Comparison of ENCODE assay signal across 8 mouse cellular contexts in the genomic region with DNA sequence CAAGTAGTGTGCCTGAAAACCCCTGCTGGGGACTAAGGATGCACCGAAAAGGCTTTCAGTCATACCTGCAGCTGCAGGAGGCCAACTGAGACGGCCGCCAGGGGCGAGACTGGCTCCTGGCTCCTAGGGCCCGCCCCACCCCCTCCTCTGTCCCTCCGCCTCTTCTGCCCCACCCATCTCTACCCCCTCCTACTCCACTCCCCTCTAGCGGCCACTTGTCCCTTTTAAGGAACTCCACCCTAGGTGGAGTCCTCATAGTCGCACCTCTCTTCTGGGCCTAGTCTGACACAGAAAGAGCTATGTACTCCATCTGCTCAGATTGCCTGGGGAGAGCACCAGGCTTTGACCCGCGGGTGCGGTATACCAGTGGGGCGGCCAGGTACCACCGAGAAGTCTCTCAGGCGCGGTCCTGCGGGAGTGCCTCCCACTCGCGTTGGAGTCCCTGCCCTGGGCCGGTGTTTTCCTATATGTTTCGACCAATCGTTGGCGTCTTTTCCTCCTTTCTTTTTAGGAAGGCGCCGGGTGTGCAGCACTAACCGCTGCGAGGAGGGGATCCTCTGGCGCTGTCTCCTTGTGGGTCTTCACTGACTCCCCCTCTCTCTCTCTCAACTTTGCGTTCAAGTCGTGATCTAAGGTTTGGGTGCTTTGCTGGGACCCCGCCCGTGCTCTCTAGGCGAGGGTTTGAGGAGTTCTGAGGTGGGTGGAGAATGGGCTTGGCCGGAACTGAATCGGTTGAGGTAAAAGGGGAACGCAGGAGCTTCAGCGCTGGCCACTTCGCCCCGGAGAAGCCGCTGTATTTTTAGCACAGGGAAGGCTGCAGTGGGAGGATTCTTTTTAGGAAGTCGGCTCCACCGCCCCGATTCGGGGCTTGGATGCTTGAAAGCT.
DNase-seq lines count a peak whose midpoint lies in the region; ATAC-seq and TF ChIP-seq lines count a peak whose summit lies in the region.

No protein-coding gene starts in this region.

- H3K4me3 ChIP-seq in embryonic facial prominence, embryonic 10.5 days, result peak overlapping the region; percentile 60
- H3K4me3 ChIP-seq in kidney, adult 2 months (ENCODE audit: insufficient read depth, low read depth, low read length), result peak overlapping the region; percentile 69
- H3K4me3 ChIP-seq in liver, embryonic 11.5 days (ENCODE audit: low read depth, low read length), result peak overlapping the region; percentile 51
- H3K4me3 ChIP-seq in midbrain, postnatal 0 days (ENCODE audit: low read depth, low read length), result peak overlapping the region; percentile 44

- no peaks in the 10 kb centered on the region for H3K9me3 ChIP-seq in embryonic facial prominence, embryonic 10.5 days
- H3K9me3 ChIP-seq in liver, embryonic 11.5 days (ENCODE audit: control insufficient read depth, low read length), result no peaks in the 10 kb centered on the region
- H3K9me3 ChIP-seq in midbrain, postnatal 0 days (ENCODE audit: low read length), result no peaks in the 10 kb centered on the region

- H3K4me2 ChIP-seq in liver, embryonic 11.5 days, result peak overlapping the region; percentile 86
- H3K4me2 ChIP-seq in midbrain, postnatal 0 days (ENCODE audit: low read depth, low read length, poor library complexity, severe bottlenecking), result peak overlapping the region; percentile 56

- 14% methylated on average over 43 of the region's 43 CpGs for WGBS in embryonic facial prominence, embryonic 10.5 days
- WGBS in kidney, adult 2 months, result 2% methylated on average over 43 of the region's 43 CpGs
- WGBS in liver, embryonic 11.5 days, result 16% methylated on average over 41 of the region's 43 CpGs
- WGBS in midbrain, postnatal 0 days, result 21% methylated on average over 41 of the region's 43 CpGs

- H3K27ac ChIP-seq in embryonic facial prominence, embryonic 10.5 days (replicated peaks), result no peak overlapping the region; the same call in 1 of the 2 replicates
- H3K27ac ChIP-seq in kidney, adult 2 months (ENCODE audit: insufficient read depth, low read depth, low read length), result no peak overlapping the region
- no peak overlapping the region for H3K27ac ChIP-seq in liver, embryonic 11.5 days (ENCODE audit: low read depth, low read length)
- H3K27ac ChIP-seq in midbrain, postnatal 0 days (ENCODE audit: low read depth, low read length), result peak overlapping the region; percentile 55

- no peak for TF ChIP-seq POLR2A in kidney, adult 2 months (IDR thresholded peaks at IDR 0.05; ENCODE audit: low read depth, low read length)

- peak; percentile 79 for ATAC-seq in cerebellum, adult (ENCODE audit: insufficient number of reproducible peaks, low FRiP score, low TSS enrichment)
- peak; percentile 93 for ATAC-seq in liver, embryonic 11.5 days (replicated peaks; ENCODE audit: low FRiP score)
- peak; percentile 79 for ATAC-seq in midbrain, postnatal 0 days (ENCODE audit: low FRiP score)

- H3K9ac ChIP-seq in liver, embryonic 11.5 days (ENCODE audit: low read depth, low read length), result peak overlapping the region; percentile 3; the same call in 1 of the 2 replicates
- peak overlapping the region; percentile 48 for H3K9ac ChIP-seq in midbrain, postnatal 0 days (replicated peaks; ENCODE audit: low read length, poor library complexity, severe bottlenecking)

- peaks cover 3% of the 10 kb centered on the region; the same call in 1 of the 2 replicates for H3K4me1 ChIP-seq in embryonic facial prominence, embryonic 10.5 days
- no peaks in the 10 kb centered on the region for H3K4me1 ChIP-seq in kidney, adult 2 months (ENCODE audit: control insufficient read depth, insufficient read depth, low read length)
- no peaks in the 10 kb centered on the region for H3K4me1 ChIP-seq in liver, embryonic 11.5 days (replicated peaks; ENCODE audit: control insufficient read depth, insufficient read depth, low read length)
- no peaks in the 10 kb centered on the region for H3K4me1 ChIP-seq in midbrain, postnatal 0 days (ENCODE audit: insufficient read depth, low read length)

- no peak for TF ChIP-seq CTCF in kidney, adult 2 months (conservative IDR thresholded peaks at IDR 0.05; ENCODE audit: insufficient read depth, insufficient read length, low read depth, low read length)
- TF ChIP-seq CTCF in midbrain, postnatal 0 days (IDR thresholded peaks at IDR 0.05), result peak; percentile 38

- H3K27me3 ChIP-seq in embryonic facial prominence, embryonic 10.5 days (replicated peaks; ENCODE audit: low read depth, poor library complexity, severe bottlenecking), result peaks cover 52% of the 10 kb centered on the region
- H3K27me3 ChIP-seq in kidney, adult 2 months (replicated peaks; ENCODE audit: control insufficient read depth, insufficient read depth, low read length), result no peaks in the 10 kb centered on the region
- H3K27me3 ChIP-seq in liver, embryonic 11.5 days (replicated peaks; ENCODE audit: control insufficient read depth, insufficient read depth, low read length), result peaks cover 4% of the 10 kb centered on the region; the same call in 1 of the 2 replicates
- no peaks in the 10 kb centered on the region for H3K27me3 ChIP-seq in midbrain, postnatal 0 days (ENCODE audit: insufficient read depth, low read length)

- DNase-seq in cerebellum, adult 11 months, result no peak
- DNase-seq in embryonic facial prominence, embryonic 10.5 days (ENCODE audit: low spot score), result peak; percentile 50
- peak; percentile 1 for DNase-seq in heart, adult 8-10 months (ENCODE audit: low spot score)
- DNase-seq in kidney, adult 2 months, result peak; percentile 21
- DNase-seq in liver, embryonic 11.5 days (ENCODE audit: low spot score), result peak; percentile 45
- DNase-seq in midbrain, postnatal 0 days (ENCODE audit: low spot score), result peak; percentile 13
- peak; percentile 15 to 61 for DNase-seq in spleen, postnatal 10 days (ENCODE audit: low spot score in 2 of 2)

- no peaks in the 10 kb centered on the region for H3K36me3 ChIP-seq in embryonic facial prominence, embryonic 10.5 days (replicated peaks)
- no peaks in the 10 kb centered on the region for H3K36me3 ChIP-seq in kidney, adult 2 months (ENCODE audit: control insufficient read depth, insufficient read depth, low read length)
- H3K36me3 ChIP-seq in liver, embryonic 11.5 days (ENCODE audit: control insufficient read depth, insufficient read depth, low read length), result no peaks in the 10 kb centered on the region
- H3K36me3 ChIP-seq in midbrain, postnatal 0 days (ENCODE audit: insufficient read depth, low read length), result no peaks in the 10 kb centered on the region
